Mouse (Mus musculus) c-Kit-positive CD71-negative TER-119-negative erythroid progenitor cells, embryonic 14.5 days (primary cell): Measurements from ENCODE around the gene Izumo1.
"Not testable (repeated sequence)": the region's sequence is repeated elsewhere in the genome, so short reads cannot be mapped to it uniquely, and the experiment has no call there.

Experiments used
- DNase-seq: peaks from one replicate; pipeline ENCODE4 v3.0.0-alpha.2; 2013; ENCODE audit warnings: low read depth

The Izumo1 gene

GRCm38 (mm10) chr7:45642503-45643255, 21.1 kb downstream of the Izumo1 start:
- no peak for DNase-seq

- peak; percentile 91 for DNase-seq
These were observed 22.0 kb downstream of the Izumo1 start for GRCm38 (mm10) chr7:45643441-45644178.

GRCm38 (mm10) chr7:45644183-45644582, 22.6 kb downstream of the Izumo1 start:
- no peak for DNase-seq

GRCm38 (mm10) chr7:45644872-45645590, 23.4 kb downstream of the Izumo1 start:
- no peak for DNase-seq

- DNase-seq = no peak
These were observed 24.0 kb downstream of the Izumo1 start for GRCm38 (mm10) chr7:45645591-45645971.

GRCm38 (mm10) chr7:45646671-45647070, 25.1 kb downstream of the Izumo1 start:
- no peak for DNase-seq

- no peak for DNase-seq
These were observed 27.7 kb downstream of the Izumo1 start for GRCm38 (mm10) chr7:45649351-45649750.

GRCm38 (mm10) chr7:45650484-45650883, 28.9 kb downstream of the Izumo1 start:
- DNase-seq = not testable (repeated sequence)

GRCm38 (mm10) chr7:45654424-45655047, 32.9 kb downstream of the Izumo1 start:
- DNase-seq = no peak

- DNase-seq = peak; percentile 30
These were observed 39.3 kb downstream of the Izumo1 start for GRCm38 (mm10) chr7:45660746-45661478.

GRCm38 (mm10) chr7:45661702-45662101, 40.1 kb downstream of the Izumo1 start:
- not testable (repeated sequence) for DNase-seq

GRCm38 (mm10) chr7:45665303-45666138, 43.9 kb downstream of the Izumo1 start:
- DNase-seq = no peak

- no peak for DNase-seq
These were observed 44.5 kb downstream of the Izumo1 start, which contains the start of gene Fut2 for GRCm38 (mm10) chr7:45666161-45666560. Gene Fut2 (minus strand): TSS chr7:45666394.

GRCm38 (mm10) chr7:45667761-45668160, 46.1 kb downstream of the Izumo1 start:
- no peak for DNase-seq

GRCm38 (mm10) chr7:45668921-45669320, 47.3 kb downstream of the Izumo1 start:
- DNase-seq = no peak

- no peak for DNase-seq
These were observed 56.1 kb downstream of the Izumo1 start for GRCm38 (mm10) chr7:45677627-45678295.
